Mouse (Mus musculus) small intestine, adult 2 months (tissue): Measurements from ENCODE around the gene Fam222b. TPM values are rescaled to one million over a fixed set of nuclear protein-coding genes. Genes with fewer than 3 reads are reported as not detected.

Experiments used
- H3K27ac ChIP-seq: fragments of 200-500 bp; 2 replicates; pipeline ENCODE4 v1.5.1; 2012; ENCODE audit warnings: low read depth, low read length, control low read depth, inconsistent platforms; ENCODE audit not compliant: insufficient read depth
- H3K27me3 ChIP-seq: fragments of 200-500 bp; 2 replicates; pipeline ENCODE4 v1.6.1; 2012; ENCODE audit warnings: mild to moderate bottlenecking, moderate library complexity, low read length, inconsistent platforms; ENCODE audit not compliant: control insufficient read depth, insufficient read depth
- H3K36me3 ChIP-seq: fragments of 200-500 bp; 2 replicates; pipeline ENCODE4 v1.6.1; 2012; ENCODE audit warnings: mild to moderate bottlenecking, low read length, control low read depth, inconsistent platforms; ENCODE audit not compliant: control insufficient read depth, insufficient read depth
- H3K4me1 ChIP-seq: fragments of 200-500 bp; 2 replicates; pipeline ENCODE4 v1.6.1; 2012; ENCODE audit warnings: low read length, inconsistent platforms, mixed read lengths; ENCODE audit not compliant: control insufficient read depth, insufficient read depth, insufficient read length
- H3K4me3 ChIP-seq: fragments of 200-500 bp; 2 replicates; pipeline ENCODE4 v1.5.1; 2012; ENCODE audit warnings: low read depth, mild to moderate bottlenecking, control low read depth, inconsistent platforms, low read length, moderate library complexity
- CTCF ChIP-seq: fragments of 200-500 bp; IDR thresholded peaks from 2 replicates; pipeline ENCODE4 v1.5.1; 2012; ENCODE audit warnings: low read depth, mild to moderate bottlenecking, control low read depth, inconsistent platforms, low read length, moderate library complexity, mixed read lengths; ENCODE audit not compliant: insufficient replicate concordance, insufficient read length; ENCODE audit errors: extremely low read depth
- POLR2A ChIP-seq: fragments of 200-500 bp; IDR thresholded peaks from 2 replicates; pipeline ENCODE4 v1.6.1; 2012; ENCODE audit warnings: low read depth, mild to moderate bottlenecking, control low read depth, inconsistent platforms, low read length, moderate library complexity
- WGBS: fragments of 180-500 bp; shearing (Covaris S2); methylation state at CpG from one replicate; pipeline ENCODE4 v1.1.7; 2018; 5-methylcytosine and 5-hydroxymethylcytosine counted together
- polyA plus RNA-seq: library from polyadenylated mRNA; depleted of rRNA; stranded (reverse); fragments of >200 nt; gene quantifications from 2 replicates; pipeline ENCODE4 v1.2.3, GENCODE M21; 2012; rRNA removed

Fam222b gene
- polyA plus RNA-seq, 1 experiment = 29.2 TPM

DNA sequence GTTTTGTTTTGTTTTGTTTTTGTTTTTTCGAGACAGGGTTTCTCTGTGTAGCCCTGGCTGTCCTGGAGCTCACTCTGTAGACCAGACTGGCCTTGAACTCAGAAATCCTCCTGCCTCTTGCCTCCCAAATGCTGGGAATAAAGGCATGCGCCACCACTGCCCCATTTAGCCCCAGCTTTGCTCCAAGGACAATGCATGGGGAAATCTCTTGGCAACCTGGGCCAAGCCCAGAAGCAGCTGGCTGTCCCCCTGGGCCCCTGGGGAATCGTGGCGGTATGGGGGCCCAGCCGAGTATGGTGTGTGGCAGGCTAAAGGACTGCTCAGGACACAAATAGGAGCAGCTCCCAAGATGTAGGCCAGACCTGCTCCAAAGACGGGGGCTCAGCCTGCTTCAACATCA, 109.8 kb downstream of the Fam222b start:
- no peak overlapping the region for H3K4me3 ChIP-seq
- WGBS = 74% methylated on average over 6 of the region's 6 CpGs
- H3K36me3 ChIP-seq = peaks cover 42% of the 10 kb centered on the region
- no peak for TF ChIP-seq CTCF
- TF ChIP-seq POLR2A = no peak
- H3K27ac ChIP-seq = no peak overlapping the region
- H3K27me3 ChIP-seq = no peaks in the 10 kb centered on the region
- H3K4me1 ChIP-seq = peaks cover 2% of the 10 kb centered on the region; the same call in 1 of the 2 replicates

GRCm38 (mm10) chr11:78205361-78206206, 111.1 kb downstream of the Fam222b start:
- no peak overlapping the region for H3K27ac ChIP-seq
- WGBS = 82% methylated on average over 13 of the region's 13 CpGs
- H3K27me3 ChIP-seq = no peaks in the 10 kb centered on the region
- TF ChIP-seq CTCF = no peak
- no peak for TF ChIP-seq POLR2A
- H3K4me3 ChIP-seq = no peak overlapping the region
- peaks cover 2% of the 10 kb centered on the region; the same call in 1 of the 2 replicates for H3K4me1 ChIP-seq
- H3K36me3 ChIP-seq = peaks cover 55% of the 10 kb centered on the region

Other genes starting within 250 kb of the Fam222b start
- 7.3 and 13.8 TPM in 2 replicates for gene Pipox, start 200.6 kb upstream of the Fam222b start, polyA plus RNA-seq
- gene Sez6, start 163.9 kb upstream of the Fam222b start, polyA plus RNA-seq = 0.41 and 0.46 TPM in 2 replicates
- 21.7 and 33.0 TPM in 2 replicates for gene Phf12, start 111.9 kb upstream of the Fam222b start, polyA plus RNA-seq
- gene Dhrs13, start 62.4 kb upstream of the Fam222b start, polyA plus RNA-seq = 3.8 and 3.9 TPM in 2 replicates
- gene Flot2, start 56.7 kb upstream of the Fam222b start, polyA plus RNA-seq = 16.2 and 19.7 TPM in 2 replicates
- gene Eral1, start 14.3 kb upstream of the Fam222b start, polyA plus RNA-seq = 12.2 and 17.3 TPM in 2 replicates
- gene Traf4, start 70.9 kb downstream of the Fam222b start, polyA plus RNA-seq = 50.3 and 99.5 TPM in 2 replicates
- 5.0 and 6.6 TPM in 2 replicates for gene Nek8, start 82.0 kb downstream of the Fam222b start, polyA plus RNA-seq
- gene Tlcd1, start 82.1 kb downstream of the Fam222b start, polyA plus RNA-seq = 15.0 and 15.3 TPM in 2 replicates
- 31.9 and 66.4 TPM in 2 replicates for gene Rpl23a, start 88.9 kb downstream of the Fam222b start, polyA plus RNA-seq
- 12.2 and 13.0 TPM in 2 replicates for gene Rab34, start 93.8 kb downstream of the Fam222b start, polyA plus RNA-seq
- gene Proca1, start 98.7 kb downstream of the Fam222b start, polyA plus RNA-seq = 0.11 TPM in 1 of 2 replicates, not detected in the other
- gene Sdf2, start 151.1 kb downstream of the Fam222b start, polyA plus RNA-seq = 91.3 and 125 TPM in 2 replicates
- 19.2 and 28.5 TPM in 2 replicates for gene Supt6, start 151.3 kb downstream of the Fam222b start, polyA plus RNA-seq
- 38.2 and 51.7 TPM in 2 replicates for gene 2610507B11Rik, start 167.1 kb downstream of the Fam222b start, polyA plus RNA-seq
- 0.14 and 0.18 TPM in 2 replicates for gene BC030499, start 196.2 kb downstream of the Fam222b start, polyA plus RNA-seq
- gene Spag5, start 206.9 kb downstream of the Fam222b start, polyA plus RNA-seq = 5.1 and 7.5 TPM in 2 replicates
- gene Aldoc, start 228.3 kb downstream of the Fam222b start, polyA plus RNA-seq = 8.8 and 11.7 TPM in 2 replicates
- gene Pigs, start 233.8 kb downstream of the Fam222b start, polyA plus RNA-seq = 47.6 and 70.8 TPM in 2 replicates
- 12.7 and 13.3 TPM in 2 replicates for gene Unc119, start 248.8 kb downstream of the Fam222b start, polyA plus RNA-seq